Mouse (Mus musculus): Measurements from ENCODE around the gene Rnf6.

DNA sequence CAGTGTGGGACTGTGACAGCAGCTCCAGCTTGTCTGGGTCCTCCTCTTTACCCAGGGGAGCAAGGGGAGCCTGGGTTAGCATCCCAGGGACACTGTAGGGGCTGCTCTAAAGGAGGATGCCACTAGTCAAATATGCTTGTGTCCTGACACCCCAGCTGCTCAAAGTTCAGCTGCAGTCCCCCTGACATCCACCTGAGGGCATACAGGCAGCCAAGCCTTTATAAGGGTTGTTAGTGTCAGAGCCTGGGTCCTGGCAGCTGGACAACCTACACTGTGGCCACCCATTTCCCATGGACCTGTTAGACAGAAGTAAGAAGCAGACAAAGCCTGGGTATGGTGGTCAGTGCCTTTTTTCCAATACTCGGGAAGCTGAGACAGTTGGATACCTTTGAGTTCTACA is 33.2 kb downstream of the Rnf6 start:
- no peak for TF ChIP-seq CTCF (IDR thresholded peaks at IDR 0.05)
- TF ChIP-seq EP300 (IDR thresholded peaks at IDR 0.05; ENCODE audit: insufficient read depth, low read depth, low read length): no peak
- TF ChIP-seq POLR2A (IDR thresholded peaks at IDR 0.05; ENCODE audit: insufficient read depth, low read depth, low read length): no peak
